Mouse (Mus musculus) cortical plate, adult 2 months (tissue): ENCODE results near the gene Neurl1a. TPM values are rescaled to one million over a fixed set of nuclear protein-coding genes. Genes with fewer than 3 reads are reported as not detected.
"Not testable (repeated sequence)": the region's sequence is repeated elsewhere in the genome, so short reads cannot be mapped to it uniquely, and the experiment has no call there.

ENCODE experiments used
- H3K27ac ChIP-seq: fragments of 200-500 bp; 2 replicates; pipeline ENCODE4 v1.5.1; 2012; ENCODE audit warnings: low read length, control low read depth, inconsistent platforms; ENCODE audit not compliant: insufficient read depth
- H3K4me1 ChIP-seq: fragments of 200-500 bp; 2 replicates; pipeline ENCODE4 v1.6.1; 2011; ENCODE audit warnings: low read length; ENCODE audit not compliant: control insufficient read depth, insufficient read depth
- H3K4me3 ChIP-seq: fragments of 200-500 bp; 2 replicates; pipeline ENCODE4 v1.5.1; 2011; ENCODE audit warnings: mild to moderate bottlenecking, low read length, control low read depth; ENCODE audit not compliant: insufficient read depth
- CTCF ChIP-seq: fragments of 200-500 bp; IDR thresholded peaks from 2 replicates; pipeline ENCODE4 v1.5.1; 2011; ENCODE audit warnings: mild to moderate bottlenecking, control low read depth, low read length; ENCODE audit not compliant: insufficient read depth; ENCODE audit errors: extremely low read depth
- POLR2A ChIP-seq: fragments of 200-500 bp; IDR thresholded peaks from 2 replicates; pipeline ENCODE4 v1.6.1; 2011; ENCODE audit warnings: mild to moderate bottlenecking, low read length, control low read depth; ENCODE audit not compliant: insufficient read depth; ENCODE audit errors: extremely low read depth
- polyA plus RNA-seq: library from polyadenylated mRNA; depleted of rRNA; stranded (reverse); fragments of >200 nt; gene quantifications from 2 replicates; pipeline ENCODE4 v1.2.3, GENCODE M21; 2012; rRNA removed

Gene Neurl1a
- polyA plus RNA-seq: 118 and 124 TPM in 2 replicates

- Histone ChIP-seq H3K27ac (0 out of 2 replicates have a peak within 1 kb of the TSS, but pooled peaks have one; percentile 72), H3K4me3 (peak within 1 kb of the TSS; percentile 92), H3K4me1 (no peaks in the 10 kb centered on the region; the same call in 1 of the 2 replicates)
- no peak for TF ChIP-seq CTCF
- no peak for TF ChIP-seq POLR2A
Measured at GRCm38 (mm10) chr19:47178431-47179271, at the start of gene Neurl1a. TSS of gene Neurl1a (plus strand) at chr19:47178820.

DNA sequence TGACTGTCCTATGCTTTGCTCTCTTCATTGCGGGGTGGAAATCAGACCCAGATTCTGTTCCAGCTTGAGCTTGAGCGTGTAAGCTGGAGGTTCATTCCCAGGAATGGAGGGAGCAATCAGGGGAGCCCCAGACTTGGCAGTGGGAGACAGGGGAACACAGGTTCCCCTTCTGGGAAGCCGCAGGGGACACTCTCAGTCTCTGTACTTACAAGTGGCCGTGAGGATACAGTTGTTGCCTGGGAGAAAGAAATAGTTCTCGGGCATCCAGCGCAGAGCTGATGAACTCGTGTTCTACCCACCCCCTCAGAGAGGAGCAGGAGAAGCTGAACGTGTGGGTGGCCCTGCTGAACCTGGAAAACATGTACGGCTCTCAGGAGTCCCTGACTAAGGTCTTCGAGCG is 49.8 kb upstream of the Neurl1a start:
- Histone ChIP-seq H3K4me1 (no peaks in the 10 kb centered on the region), H3K27ac (no peak overlapping the region), H3K4me3 (no peak overlapping the region)
- no peak for TF ChIP-seq POLR2A
- no peak for TF ChIP-seq CTCF

DNA sequence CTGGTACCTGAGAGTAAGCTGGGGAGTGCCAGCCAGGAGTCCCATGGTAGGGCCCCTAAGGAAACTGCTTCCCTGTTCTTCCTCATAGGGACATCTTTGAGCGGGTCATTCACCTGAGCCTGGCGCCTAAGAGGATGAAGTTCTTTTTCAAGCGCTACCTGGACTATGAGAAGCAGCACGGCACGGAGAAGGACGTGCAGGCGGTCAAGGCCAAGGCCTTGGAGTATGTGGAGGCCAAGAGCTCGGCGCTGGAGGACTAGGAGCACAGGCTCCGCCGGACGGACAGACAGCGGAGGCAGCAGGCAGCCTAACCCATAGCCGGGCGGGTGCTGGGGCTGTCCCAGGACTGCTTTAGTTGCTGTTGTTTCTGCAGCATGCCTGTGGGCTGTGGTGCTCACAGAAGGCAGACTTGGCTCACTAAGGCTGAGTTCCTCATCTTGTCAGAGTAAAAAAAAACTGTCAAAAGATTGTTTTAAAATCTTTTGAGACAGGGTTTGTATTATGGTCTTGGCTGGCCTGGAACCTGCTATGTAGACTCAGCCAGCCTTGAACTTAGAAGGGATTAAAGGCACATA is 48.0 kb upstream of the Neurl1a start:
- Histone ChIP-seq H3K4me3 (no peak overlapping the region), H3K4me1 (no peaks in the 10 kb centered on the region), H3K27ac (no peak overlapping the region)
- no peak for TF ChIP-seq POLR2A
- TF ChIP-seq CTCF: no peak

- H3K4me3 ChIP-seq: no peak overlapping the region
- H3K4me1 ChIP-seq: peaks cover 3% of the 10 kb centered on the region; the same call in 1 of the 2 replicates
- TF ChIP-seq POLR2A (no peak), CTCF (no peak)
- H3K27ac ChIP-seq: no peak overlapping the region
Measured at GRCm38 (mm10) chr19:47133161-47133560, 45.5 kb upstream of the Neurl1a start.

DNA sequence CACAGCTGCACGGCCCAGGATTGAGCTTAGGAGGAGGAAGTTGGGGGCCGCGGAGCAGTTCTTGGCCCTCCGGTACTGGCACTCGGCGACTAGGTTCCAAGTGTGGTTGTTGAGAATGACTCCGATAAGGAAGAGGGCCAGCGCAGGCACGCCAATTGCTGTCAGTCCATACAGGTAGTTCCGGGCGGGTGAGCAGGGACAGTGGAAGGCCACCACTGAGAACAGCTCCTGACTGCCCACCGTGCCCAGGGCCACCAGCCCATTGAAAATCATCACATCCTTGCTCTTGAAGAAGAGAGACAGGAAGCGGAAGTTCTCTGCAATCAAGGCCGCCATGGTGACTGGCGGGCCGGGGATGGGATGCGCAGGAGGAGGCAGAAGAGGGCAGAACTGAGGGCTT is 43.1 kb upstream of the Neurl1a start:
- TF ChIP-seq POLR2A (no peak), CTCF (no peak)
- no peak overlapping the region for H3K4me3 ChIP-seq
- peaks cover 6% of the 10 kb centered on the region; the same call in 1 of the 2 replicates for H3K4me1 ChIP-seq
- no peak overlapping the region for H3K27ac ChIP-seq

DNA sequence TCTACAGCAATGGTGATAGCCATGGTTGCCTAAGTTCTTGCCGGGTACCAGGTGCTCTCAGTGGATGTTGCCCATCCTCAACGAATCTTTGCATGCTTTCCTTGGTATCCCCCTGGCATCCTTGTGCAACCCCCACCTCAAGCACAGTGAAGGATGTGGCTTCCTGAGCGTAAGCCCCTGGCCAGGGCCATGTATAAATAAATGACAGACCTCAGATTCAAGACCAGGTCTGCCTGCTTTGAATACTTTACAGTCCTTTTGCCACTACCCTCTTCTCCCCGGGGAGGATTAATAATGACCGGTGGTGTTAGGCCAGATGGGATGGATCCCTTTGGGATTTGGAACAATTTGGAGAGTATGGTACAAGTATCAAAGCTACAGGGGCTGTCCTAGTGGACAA is 42.5 kb upstream of the Neurl1a start:
- H3K27ac ChIP-seq: no peak overlapping the region
- TF ChIP-seq CTCF (no peak), POLR2A (no peak)
- peaks cover 6% of the 10 kb centered on the region; the same call in 1 of the 2 replicates for H3K4me1 ChIP-seq
- H3K4me3 ChIP-seq: no peak overlapping the region

DNA sequence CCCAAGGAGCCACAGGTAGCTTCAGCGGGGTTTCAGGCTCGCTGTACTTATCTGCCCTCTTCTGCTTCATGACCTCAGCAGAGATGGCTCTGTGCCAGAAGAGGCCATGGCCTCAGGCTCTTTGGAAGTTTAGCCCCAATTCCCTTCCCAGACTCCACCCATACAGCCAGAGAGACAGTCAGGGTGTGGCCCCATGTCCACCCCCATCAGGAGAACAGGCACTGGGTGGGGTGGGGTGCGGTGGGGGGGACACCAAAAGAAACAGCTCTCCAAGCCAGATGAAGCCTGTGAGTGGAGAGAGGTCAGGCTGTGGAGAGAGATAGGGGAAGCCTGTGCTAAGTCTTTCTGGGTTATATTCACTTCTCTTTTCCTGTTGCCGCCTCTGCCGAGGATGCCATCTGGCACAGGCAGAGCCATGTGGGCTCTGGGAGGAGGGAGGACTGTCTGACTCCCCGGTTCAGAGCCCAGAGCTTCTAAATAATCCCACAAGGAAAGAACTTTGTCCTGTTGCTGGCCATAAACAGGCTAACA is 41.5 kb upstream of the Neurl1a start:
- H3K27ac ChIP-seq: peak overlapping the region; percentile 87
- TF ChIP-seq CTCF (no peak), POLR2A (0 out of 2 replicates have a peak, but pooled peaks have one; percentile 21)
- H3K4me1 ChIP-seq: peaks cover 6% of the 10 kb centered on the region; the same call in 1 of the 2 replicates
- H3K4me3 ChIP-seq: peak overlapping the region; percentile 52

DNA sequence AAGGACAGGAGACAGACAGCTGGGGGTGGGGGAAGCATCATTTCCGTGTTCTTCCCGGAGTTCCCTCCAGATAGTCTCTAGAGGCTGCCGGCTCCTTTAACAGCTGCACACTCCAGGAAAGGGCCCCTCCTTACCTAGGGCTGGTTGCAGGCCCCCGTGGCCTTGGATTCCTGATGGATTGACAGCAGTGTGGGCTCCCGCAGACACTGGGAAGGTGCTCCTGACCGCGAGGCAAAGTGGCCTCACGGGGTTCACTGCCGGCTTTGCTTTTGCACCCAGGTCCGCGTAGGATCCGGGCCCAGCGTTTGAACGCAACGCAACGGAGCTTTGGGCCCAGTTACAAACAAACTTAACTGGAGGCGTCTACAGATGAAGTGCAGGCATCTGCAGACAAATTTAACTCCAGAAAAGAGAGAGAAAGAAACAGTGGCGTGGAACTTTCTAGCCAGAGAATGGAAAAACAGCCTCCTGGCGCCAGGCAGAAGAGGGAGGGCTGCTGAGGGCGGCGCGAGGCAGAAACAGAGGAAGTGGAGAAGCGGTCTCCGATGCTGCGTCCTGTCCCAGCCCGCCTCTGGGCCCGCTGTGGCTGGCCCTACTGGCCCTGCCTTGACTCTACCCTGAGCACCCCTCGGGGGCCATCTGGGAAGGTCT is 40.7 kb upstream of the Neurl1a start, which contains the start of gene Calhm2:
TSS of gene Calhm2 (minus strand) at position 524 of the 651 bp plus-strand sequence.
- H3K4me3 ChIP-seq: peak within 1 kb of the TSS; percentile 52
- peaks cover 6% of the 10 kb centered on the region; the same call in 1 of the 2 replicates for H3K4me1 ChIP-seq
- TF ChIP-seq CTCF (no peak), POLR2A (no peak)
- peak within 1 kb of the TSS; percentile 87 for H3K27ac ChIP-seq

DNA sequence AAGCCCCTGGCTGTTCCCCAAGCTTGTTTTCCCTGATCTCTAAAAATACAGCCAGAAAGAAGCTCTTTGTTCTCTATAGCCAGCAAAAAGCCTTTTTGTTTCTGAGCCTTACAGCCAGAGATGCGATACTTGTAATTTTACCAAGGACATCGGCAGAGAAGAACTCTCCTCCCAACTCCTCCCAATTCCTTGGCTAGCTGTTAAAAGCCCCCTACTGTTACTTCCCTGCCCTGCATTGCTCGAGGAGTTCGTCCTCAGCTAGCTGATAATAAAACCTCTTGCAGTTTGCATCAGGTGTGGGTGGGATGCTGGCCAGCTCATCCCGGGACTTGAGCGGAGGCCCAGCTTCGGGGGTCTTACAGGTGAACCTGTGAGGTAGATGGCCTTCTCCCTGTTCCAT is 39.0 kb upstream of the Neurl1a start:
- H3K4me1 ChIP-seq, H3K4me3 ChIP-seq, H3K27ac ChIP-seq: not testable (repeated sequence)
